Mouse (Mus musculus) olfactory bulb, adult 2 months (tissue): ENCODE results near the gene Ramp3. TPM values are rescaled to one million over a fixed set of nuclear protein-coding genes. Genes with fewer than 3 reads are reported as not detected.
"Not testable (repeated sequence)": the region's sequence is repeated elsewhere in the genome, so short reads cannot be mapped to it uniquely, and the experiment has no call there.

Experiments used
- H3K27ac ChIP-seq: fragments of 200-500 bp; 2 replicates; pipeline ENCODE4 v1.5.1; 2012; ENCODE audit warnings: low read depth, low read length; ENCODE audit not compliant: insufficient read depth
- H3K4me1 ChIP-seq: fragments of 200-500 bp; 2 replicates; pipeline ENCODE4 v1.6.1; 2012; ENCODE audit warnings: low read length; ENCODE audit not compliant: control insufficient read depth, insufficient read depth
- H3K4me3 ChIP-seq: fragments of 200-500 bp; 2 replicates; pipeline ENCODE4 v1.5.1; 2012; ENCODE audit warnings: mild to moderate bottlenecking, low read depth, low read length, moderate library complexity; ENCODE audit not compliant: insufficient read depth
- CTCF ChIP-seq: fragments of 200-500 bp; IDR thresholded peaks from 2 replicates; pipeline ENCODE4 v1.5.1; 2012; ENCODE audit warnings: low read depth, mild to moderate bottlenecking, low read length, moderate library complexity; ENCODE audit not compliant: insufficient read depth
- POLR2A ChIP-seq: fragments of 200-500 bp; IDR thresholded peaks from 2 replicates; pipeline ENCODE4 v1.6.1; 2012; ENCODE audit warnings: mild to moderate bottlenecking, low read depth, low read length, moderate library complexity; ENCODE audit not compliant: insufficient read depth
- whole genome bisulfite sequencing: fragments of 180-500 bp; shearing (Covaris S2); methylation state at CpG from one replicate; pipeline ENCODE4 v1.1.7; 2018; 5-methylcytosine and 5-hydroxymethylcytosine counted together
- polyA plus RNA-seq: library from polyadenylated mRNA; stranded (reverse); fragments of >200 nt; gene quantifications from 2 replicates; pipeline ENCODE4 v1.2.4, GENCODE M21; 2012; ENCODE audit warnings: low replicate concordance; ENCODE audit not compliant: missing spikeins, insufficient read depth, insufficient read length

Gene Ramp3
- polyA plus RNA-seq, 1 experiment: not detected

DNA sequence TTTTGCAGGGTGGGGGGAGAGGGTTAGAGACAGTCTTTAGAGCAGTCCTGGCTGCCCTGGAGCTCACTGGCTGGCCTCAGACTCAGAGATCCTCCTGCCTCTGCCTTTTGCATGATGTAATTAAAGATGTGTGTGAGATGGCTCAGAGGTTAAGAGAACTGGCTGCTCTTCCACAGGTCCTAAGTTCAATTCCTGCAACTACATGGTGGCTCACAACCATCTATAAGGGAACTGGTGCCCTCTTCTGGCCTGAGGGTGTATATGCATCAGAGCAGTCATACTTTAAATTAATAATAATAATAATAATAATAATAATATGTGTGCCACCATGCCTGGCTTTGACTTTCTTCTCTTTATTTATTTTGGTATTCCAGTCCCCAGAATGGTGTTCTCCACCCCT lies 28.7 kb upstream of the Ramp3 start:
- Histone ChIP-seq H3K27ac (no peak overlapping the region), H3K4me3 (no peak overlapping the region), H3K4me1 (peaks cover 6% of the 10 kb centered on the region; the same call in 1 of the 2 replicates)
- no peak for TF ChIP-seq CTCF
- no peak for TF ChIP-seq POLR2A

DNA sequence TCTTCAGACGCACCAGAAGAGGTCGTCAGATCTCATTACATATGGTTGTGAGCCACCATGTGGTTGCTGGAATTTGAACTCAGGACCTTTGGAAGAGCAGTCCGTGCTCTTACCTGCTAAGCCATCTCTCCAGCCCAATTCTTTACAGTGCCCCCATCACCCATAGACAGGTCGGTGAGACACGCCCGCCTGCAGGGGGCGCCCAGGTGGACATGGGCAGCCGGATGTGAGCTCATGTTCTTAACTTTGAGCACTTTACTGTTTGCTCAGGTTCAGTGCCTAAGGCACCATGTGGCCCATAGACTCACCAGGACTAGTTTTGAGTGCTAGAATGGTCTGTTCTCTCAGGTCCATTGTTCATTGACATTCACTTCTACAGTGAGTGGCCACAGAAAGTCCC lies 22.2 kb upstream of the Ramp3 start:
- H3K4me3 ChIP-seq: no peak overlapping the region
- no peaks in the 10 kb centered on the region for H3K4me1 ChIP-seq
- H3K27ac ChIP-seq: no peak overlapping the region
- WGBS: 76% methylated on average over 8 of the region's 8 CpGs
- TF ChIP-seq CTCF: no peak
- TF ChIP-seq POLR2A: no peak

DNA sequence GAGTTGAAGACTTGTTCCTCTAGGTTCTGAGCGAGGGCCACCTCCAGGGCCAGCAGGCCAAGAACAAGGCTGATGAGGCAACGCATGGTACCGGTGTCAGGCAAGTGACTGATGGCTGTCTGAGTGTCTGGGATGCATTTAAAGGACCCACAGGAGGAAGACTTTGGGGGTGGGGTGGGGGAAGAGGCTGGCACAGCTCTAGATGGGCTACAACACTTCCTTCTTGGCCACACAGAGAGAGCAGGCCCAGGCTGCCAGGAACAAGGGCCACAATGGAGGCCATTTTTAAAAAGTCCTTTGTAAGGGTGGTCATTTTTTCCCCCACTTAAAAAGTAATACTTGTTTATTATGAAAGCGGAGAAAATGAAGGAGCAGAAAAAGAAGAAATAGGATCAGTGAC lies 19.8 kb upstream of the Ramp3 start, which contains the start of gene Wap:
Gene Wap (minus strand): TSS at position 101 of the 400 bp plus-strand sequence.
- 93% methylated on average over 4 of the region's 4 CpGs for WGBS
- H3K4me3 ChIP-seq: no peak within 1 kb of the TSS
- H3K4me1 ChIP-seq: no peaks in the 10 kb centered on the region
- TF ChIP-seq POLR2A: no peak
- no peak for TF ChIP-seq CTCF
- no peak within 1 kb of the TSS for H3K27ac ChIP-seq

DNA sequence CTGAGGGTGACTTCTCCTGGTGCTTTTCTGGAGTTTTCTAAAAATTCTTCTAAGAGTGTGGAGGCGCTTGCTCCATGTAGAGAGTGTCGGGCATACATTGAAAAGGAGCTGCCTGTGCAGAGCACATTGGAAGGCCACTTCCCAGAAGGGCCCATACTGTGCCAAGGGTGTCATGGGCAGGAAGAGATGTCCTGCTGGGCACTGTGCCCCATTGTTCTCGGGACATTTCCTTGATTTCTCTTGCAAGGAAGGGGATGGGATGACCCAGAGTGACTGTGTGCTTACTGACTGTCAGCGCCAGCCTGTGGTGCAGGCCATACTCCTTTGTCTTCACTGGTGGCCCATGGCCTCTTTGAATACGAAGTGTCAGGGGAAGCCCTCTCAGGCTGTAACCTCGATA lies 19.2 kb upstream of the Ramp3 start:
- WGBS: 83% methylated on average over 6 of the region's 6 CpGs
- H3K27ac ChIP-seq: no peak overlapping the region
- no peak for TF ChIP-seq CTCF
- no peak for TF ChIP-seq POLR2A
- no peak overlapping the region for H3K4me3 ChIP-seq
- no peaks in the 10 kb centered on the region for H3K4me1 ChIP-seq

- WGBS: 71% methylated on average over 6 of the region's 6 CpGs
- TF ChIP-seq CTCF: no peak
- no peak for TF ChIP-seq POLR2A
- no peaks in the 10 kb centered on the region for H3K4me1 ChIP-seq
Measured at GRCm38 (mm10) chr11:6644566-6644965, 13.8 kb upstream of the Ramp3 start.

DNA sequence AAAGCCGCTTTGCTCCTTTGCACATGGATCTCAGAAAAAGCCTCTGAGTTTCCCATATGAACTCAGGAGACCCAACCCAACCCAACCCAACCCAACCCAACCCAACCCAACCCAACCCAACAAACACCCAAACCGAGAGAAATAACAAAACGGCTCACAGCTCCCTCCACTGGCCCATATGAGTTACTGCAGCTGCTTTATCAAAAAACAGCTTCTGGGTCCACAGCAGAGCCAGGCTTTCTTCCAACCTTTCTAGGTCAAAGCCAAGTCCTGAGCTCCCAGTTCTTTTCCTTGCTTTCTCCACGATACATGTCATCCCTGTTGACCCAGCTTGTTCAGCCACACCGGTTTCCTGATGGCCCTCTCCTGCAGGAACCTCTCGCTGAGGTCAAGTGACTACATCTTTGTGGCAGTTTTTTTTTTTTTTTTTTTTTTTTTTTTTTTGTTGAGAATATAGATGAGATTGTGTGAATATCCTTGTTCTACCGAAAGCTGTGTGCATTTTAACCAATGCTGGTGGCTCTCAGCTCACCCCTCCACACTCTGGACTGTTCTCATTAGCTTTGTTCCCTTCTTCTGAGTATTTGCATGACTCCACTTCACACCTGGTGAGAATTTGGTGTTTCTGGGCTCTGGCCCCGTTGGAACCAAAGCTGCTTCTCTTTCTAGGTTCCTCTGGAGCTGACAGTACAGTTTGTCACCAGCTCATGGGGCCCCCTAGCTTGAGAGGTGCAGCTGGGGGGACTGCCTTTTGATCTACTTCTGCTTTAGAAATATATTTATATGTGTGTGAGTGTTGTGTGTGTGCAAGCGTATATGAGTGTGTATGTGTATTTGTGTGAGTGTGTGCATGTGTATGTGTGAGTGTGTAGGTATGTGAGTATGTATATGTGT lies 10.2 kb upstream of the Ramp3 start:
- H3K27ac ChIP-seq: no peak overlapping the region
- 62% methylated on average over 9 of the region's 9 CpGs for WGBS
- TF ChIP-seq POLR2A: no peak
- TF ChIP-seq CTCF: no peak
- H3K4me3 ChIP-seq: no peak overlapping the region
- no peaks in the 10 kb centered on the region for H3K4me1 ChIP-seq

More at GRCm38 (mm10) chr11:6644566-6644965, 13.8 kb upstream of the Ramp3 start:
- H3K4me3 ChIP-seq: no peak overlapping the region
- H3K27ac ChIP-seq: no peak overlapping the region

- Histone ChIP-seq H3K4me1 (no peaks in the 10 kb centered on the region), H3K4me3 (no peak overlapping the region), H3K27ac (no peak overlapping the region)
- WGBS: 75% methylated on average over 7 of the region's 7 CpGs
- no peak for TF ChIP-seq POLR2A
Measured at GRCm38 (mm10) chr11:6650519-6650918, 7.8 kb upstream of the Ramp3 start.

DNA sequence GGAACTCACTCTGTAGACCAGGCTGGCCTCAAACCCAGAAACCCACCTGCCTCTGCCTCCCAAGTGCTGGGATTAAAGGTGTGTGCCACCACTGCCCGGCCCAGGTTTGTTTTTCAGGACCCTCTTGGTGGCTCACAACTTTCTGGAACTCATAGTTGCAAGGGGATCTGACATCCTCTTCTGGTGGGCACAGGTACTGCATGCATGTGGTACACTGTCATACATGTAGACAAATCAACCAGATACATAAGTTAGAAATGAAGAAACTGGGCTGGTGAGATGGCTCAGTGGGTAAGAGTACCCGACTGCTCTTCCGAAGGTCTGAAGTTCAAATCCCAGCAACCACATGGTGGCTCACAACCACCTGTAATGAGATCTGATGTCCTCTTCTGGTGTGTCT lies 5.3 kb upstream of the Ramp3 start:
- not testable (repeated sequence) for H3K4me1 ChIP-seq, H3K4me3 ChIP-seq, H3K27ac ChIP-seq
- WGBS: 92% methylated on average over 3 of the region's 3 CpGs

GRCm38 (mm10) chr11:6654903-6655302 lies 3.4 kb upstream of the Ramp3 start:
- 0% methylated on average over 2 of the region's 2 CpGs for WGBS
- peaks cover 11% of the 10 kb centered on the region; the same call in 1 of the 2 replicates for H3K4me1 ChIP-seq
- TF ChIP-seq CTCF (no peak), POLR2A (no peak)
- no peak overlapping the region for H3K4me3 ChIP-seq
- no peak overlapping the region for H3K27ac ChIP-seq

DNA sequence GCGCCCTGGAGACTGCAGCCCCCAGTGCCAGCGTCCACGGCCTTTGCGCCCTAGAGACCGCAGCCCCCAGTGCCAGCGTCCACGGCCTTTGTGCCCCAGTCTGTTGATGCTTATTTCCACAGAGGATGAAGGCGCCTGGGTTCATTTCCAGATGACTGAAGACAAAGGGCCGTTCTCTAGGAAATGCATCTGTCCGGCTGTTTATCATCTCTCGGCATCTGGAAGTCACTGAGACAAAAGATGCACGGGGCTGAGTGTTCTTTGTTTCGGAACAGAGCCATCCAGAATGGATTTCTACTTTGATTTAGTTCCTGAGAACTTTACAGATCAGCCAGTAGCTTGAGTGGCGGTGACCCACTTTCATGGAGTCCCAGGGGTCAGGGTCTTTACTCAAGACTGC lies 2.9 kb downstream of the Ramp3 start:
- TF ChIP-seq POLR2A (no peak), CTCF (no peak)
- no peak overlapping the region for H3K4me3 ChIP-seq
- WGBS: 81% methylated on average over 14 of the region's 14 CpGs
- no peak overlapping the region for H3K27ac ChIP-seq
- peaks cover 11% of the 10 kb centered on the region; the same call in 1 of the 2 replicates for H3K4me1 ChIP-seq

DNA sequence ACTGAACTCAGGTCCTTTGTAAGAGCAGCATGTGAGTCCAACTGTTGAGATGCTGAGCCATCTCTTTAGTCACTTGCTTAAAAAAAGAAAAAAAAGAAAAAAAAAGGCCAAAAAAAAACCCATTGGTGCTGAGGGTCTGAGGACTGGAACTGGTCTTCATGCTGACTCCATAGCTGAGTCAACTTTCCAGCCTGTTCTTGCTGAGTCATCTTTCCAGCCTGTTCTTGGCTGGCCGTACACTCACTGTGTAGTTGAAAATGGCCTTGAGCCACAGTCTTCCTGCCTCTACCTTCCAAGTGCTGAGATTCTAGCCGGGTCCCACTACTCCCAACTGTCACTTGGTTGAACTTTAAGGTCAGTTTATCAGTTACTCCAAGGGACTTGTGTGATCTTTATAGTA lies 8.3 kb downstream of the Ramp3 start:
- no peak overlapping the region for H3K4me3 ChIP-seq
- WGBS: 79% methylated on average over 2 of the region's 2 CpGs
- TF ChIP-seq POLR2A (no peak), CTCF (no peak)
- H3K4me1 ChIP-seq: no peaks in the 10 kb centered on the region
- no peak overlapping the region for H3K27ac ChIP-seq
